Mouse (Mus musculus) liver (tissue): ENCODE results near the gene Fmnl3.

ENCODE experiments used
- DNase-seq: peaks from one replicate; pipeline ENCODE4 v3.0.0-alpha.2; 2020; ENCODE audit warnings: mixed read lengths

Fmnl3 gene

GRCm38 (mm10) chr15:99342194-99342981, 27.9 kb downstream of the Fmnl3 start:
- no peak for DNase-seq

GRCm38 (mm10) chr15:99341102-99341501, 29.2 kb downstream of the Fmnl3 start:
- DNase-seq: no peak

GRCm38 (mm10) chr15:99339669-99340068, 30.6 kb downstream of the Fmnl3 start:
- DNase-seq: no peak

DNA sequence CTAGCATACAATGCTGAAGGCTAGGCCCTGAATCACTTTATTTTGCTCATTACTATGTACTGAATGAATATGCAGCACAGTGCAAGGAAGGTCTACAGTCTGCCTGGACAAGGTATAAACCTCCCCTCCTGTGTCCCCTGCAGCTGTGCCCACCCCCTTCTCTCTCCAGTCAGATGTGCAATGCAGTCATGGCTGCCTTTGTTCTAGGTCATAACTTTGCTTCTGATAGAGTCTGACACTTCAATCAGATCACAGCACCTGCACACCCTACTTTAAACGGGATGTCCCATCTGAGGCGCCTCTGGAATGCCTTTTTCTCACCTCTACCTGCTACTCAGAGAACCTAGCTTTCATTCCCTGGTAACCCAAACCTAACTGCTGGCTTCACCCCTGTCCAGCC, 31.4 kb downstream of the Fmnl3 start:
- no peak for DNase-seq

GRCm38 (mm10) chr15:99335801-99336320, 34.4 kb downstream of the Fmnl3 start:
- DNase-seq: no peak

DNA sequence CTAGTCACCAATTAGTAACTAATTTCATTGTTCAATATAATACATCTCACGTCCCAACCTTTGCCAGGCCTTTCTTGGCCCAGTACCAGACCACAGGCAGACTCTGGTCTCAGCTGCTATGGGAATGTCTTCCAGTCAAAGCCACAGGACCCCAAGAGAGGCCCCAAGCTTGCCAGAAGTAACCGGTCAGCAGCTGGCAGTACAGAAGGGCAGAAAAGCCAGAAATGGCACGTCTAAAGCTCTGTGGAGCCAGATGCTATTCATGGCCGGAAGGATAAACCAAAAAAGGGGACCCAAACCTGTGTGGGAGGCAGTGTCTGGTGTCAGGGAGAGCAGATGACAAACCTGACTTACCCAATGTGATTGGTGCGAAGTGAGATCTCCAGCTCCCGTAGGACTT, 35.8 kb downstream of the Fmnl3 start:
- DNase-seq: no peak

DNA sequence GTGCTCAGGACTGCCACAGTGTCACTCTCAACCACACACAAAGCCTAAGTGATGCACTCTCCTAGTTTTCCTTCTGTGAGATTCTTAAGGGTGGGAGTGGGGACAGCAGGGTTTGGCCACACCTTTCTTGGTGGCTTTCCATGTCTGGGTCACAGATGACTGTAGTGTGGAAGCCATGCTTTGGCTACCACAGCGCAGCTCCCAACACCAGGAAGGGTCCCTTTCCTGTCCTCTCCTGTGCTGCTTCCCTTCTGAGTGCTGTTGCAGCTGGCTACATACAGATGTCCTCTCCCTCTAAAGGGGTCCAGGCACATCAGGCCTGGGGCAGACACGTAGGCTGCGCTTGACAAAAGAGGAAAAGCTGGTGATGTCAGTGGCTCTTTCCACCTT, 36.6 kb downstream of the Fmnl3 start:
- no peak for DNase-seq

- peak; percentile 72 for DNase-seq
Measured at GRCm38 (mm10) chr15:99332921-99333675, 37.2 kb downstream of the Fmnl3 start.

DNA sequence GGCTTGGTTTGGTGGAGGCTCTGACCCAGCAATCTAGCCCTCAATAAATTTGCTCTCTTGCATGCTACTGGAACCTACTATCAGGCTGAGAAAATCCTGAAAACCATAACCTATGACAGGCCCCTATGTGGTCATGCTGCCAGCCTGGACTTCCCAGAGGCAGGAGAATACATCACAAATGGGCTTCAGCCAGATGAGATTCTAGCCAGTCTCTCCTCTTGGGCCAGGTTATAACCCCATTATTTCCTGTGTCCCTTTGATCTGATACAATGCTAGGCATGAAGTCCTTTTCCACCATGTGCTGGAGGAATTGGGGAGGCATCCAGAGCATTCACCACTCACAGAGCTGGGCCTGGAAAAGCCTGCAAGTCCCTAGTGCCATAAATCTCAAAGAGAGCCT, 38.2 kb downstream of the Fmnl3 start:
- DNase-seq: no peak

GRCm38 (mm10) chr15:99331341-99331740, 38.9 kb downstream of the Fmnl3 start:
- DNase-seq: no peak

DNA sequence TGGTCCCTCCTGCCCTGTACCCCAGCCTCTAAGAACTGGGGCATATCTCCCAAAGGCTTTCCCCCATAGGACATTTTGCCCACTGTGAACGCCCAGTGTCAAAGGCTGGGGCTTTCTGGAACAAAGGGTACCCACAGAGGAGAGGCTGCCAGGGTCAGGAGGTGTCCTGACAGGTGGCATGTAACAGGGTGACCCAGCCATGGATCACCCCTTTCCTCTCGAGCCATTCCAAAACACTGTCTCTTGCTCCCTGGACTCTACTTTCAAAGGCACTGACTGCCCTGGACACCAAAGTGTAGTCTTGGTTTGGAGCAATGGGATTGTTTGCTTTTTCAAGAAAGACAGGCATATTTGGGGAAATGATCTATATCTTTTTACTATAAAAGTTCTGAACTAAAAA, 40.0 kb downstream of the Fmnl3 start:
- no peak for DNase-seq

GRCm38 (mm10) chr15:99328011-99328410, 42.3 kb downstream of the Fmnl3 start:
- no peak for DNase-seq

DNA sequence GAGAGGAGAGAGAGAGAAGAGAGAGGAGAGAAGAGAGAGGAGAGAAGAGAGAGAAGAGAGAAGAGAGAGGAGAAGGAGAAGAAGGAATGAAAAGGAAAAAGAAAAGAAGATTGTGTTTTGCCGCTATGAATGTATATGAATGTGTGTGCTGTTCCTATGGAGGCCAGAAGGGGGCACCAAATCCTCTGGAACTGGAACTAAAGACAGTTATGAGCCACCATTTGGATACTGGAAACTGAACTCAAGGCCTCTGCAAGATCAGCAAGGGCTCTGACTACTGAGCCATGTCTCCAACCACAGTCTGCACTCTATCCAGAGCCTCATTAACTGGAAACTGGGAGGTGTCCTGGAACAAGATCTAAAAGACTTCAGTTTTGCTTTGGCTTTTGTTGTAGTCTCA, 43.3 kb downstream of the Fmnl3 start:
- peak; percentile 44 for DNase-seq

- no peak for DNase-seq
Measured at GRCm38 (mm10) chr15:99326407-99326806, 43.9 kb downstream of the Fmnl3 start.

DNA sequence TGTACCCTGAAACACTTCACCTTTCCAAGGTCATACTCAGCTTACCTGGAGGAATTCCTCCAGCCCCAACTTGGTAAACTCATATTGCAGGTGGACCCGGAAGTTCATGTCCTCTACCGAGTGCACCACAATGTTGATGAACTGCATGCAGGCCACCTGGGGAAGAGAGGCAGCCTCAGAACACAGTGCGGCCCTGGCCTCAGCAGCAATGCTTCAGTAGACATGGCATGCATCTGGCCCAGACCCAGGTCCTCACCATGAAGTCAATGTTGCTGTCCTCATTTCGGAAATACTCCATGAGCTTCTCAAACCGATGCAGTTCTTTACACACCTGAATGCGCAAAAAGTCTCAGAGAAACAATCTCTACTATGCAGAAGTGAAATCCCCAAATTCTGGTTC, 44.7 kb downstream of the Fmnl3 start:
- DNase-seq: no peak

DNA sequence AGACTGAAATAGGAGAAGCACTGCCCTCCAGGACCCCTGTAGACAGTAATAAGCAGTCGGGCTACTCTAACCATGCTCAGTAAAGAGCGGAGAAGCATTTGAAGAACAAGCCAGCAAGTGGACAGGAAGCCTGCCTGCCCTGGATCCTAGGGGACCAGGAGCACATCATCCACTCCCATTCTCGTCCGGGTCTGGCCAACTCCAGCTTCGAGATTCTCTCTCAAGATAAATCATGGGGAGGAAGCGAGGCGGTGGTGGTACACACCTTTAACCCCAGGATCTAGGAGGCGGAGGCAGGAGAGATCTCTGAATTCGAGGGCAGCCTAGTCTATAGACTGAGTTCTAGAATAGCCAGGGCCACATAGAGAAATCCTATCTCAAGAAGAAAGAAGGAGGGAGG, 46.1 kb downstream of the Fmnl3 start:
- DNase-seq: no peak

DNA sequence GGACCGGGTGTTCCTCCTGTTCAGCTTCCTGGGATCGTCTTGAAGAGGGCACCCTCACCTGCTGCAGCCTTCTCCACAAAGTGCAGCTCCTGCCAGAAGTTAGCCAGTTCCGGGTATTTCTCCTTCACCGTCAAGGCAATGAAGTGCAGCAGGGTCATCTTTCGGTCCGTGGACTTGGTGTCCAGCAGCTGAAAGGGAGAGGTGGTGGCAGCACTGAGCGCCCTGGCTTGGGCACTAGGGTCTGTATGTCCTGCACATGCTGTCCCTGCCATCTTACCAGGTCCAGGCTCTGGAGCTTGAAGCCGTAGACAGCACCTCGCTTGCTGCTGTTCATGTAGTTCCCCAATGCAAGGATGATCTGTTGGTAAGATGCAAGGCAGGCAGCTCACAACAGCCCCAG, 49.3 kb downstream of the Fmnl3 start:
- DNase-seq: no peak

- DNase-seq: no peak
Measured at GRCm38 (mm10) chr15:99320168-99320674, 50.1 kb downstream of the Fmnl3 start.

DNA sequence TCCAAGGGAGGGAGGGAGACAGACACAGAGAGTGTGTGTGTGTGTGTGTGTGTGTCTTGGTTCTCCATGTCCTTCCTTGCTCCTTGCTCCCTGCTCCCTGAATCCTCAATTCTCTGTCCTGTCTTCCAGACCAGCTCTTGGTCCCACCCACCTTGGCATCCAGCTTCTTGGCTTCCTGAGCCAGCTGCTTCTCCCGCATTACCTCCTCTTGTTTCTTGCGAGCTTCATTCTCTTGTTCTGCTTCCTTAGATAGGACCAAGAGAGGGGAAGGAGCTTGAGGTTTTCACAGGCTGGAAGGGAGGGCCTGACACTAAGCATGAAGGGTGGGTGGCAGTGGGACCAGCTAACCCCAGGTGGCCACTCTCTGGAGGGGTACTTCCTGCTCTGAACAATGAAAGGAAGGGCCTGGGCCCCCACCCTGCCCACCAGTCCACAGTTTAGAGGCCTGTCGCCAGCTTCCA, 50.8 kb downstream of the Fmnl3 start:
- no peak for DNase-seq

DNA sequence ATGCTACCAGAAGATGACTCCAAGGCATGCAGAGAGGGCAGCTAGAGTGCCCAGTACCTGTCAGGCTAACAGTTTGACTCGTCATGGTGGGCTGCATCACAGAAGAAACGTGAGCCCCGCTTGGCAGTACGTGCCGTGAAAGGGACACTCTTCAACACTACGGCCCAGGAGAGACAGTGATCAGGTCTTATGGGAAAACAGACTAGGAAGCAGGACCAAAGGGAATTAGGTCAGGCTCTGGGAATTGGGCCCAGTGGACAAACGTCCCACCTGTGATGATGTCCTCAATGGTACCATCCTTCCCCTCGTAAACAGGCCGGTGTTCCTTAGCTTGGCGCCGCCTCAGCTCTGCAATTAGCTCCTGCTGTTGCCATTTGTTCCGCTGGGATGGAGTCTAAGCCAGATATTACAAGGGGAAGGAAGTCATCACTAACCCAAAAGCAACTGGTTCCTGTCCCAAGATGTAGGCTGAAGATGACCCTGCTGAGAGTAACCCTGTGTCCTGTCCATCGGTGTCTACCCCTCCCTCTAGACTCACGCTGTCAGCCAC, 51.3 kb downstream of the Fmnl3 start:
- DNase-seq: no peak

DNA sequence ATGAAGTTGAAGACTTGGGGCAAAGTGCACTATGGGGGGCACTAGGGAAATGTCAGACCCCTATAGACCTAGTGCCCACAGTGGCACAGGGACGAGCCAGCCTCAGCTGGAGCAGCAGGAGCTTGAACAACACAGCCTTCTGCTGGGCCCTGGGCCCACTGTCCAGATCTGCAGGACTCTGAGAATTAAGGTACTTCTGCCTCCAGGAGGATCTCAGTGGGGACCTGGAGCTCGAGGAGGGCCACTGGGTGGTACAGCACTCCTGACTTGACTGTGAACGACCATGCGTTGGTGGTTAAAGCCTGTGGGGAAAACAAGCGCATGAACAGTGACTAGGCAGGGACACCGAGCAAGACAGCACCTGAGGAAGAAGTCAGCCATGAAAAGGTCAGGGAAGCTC, 52.2 kb downstream of the Fmnl3 start:
- no peak for DNase-seq

GRCm38 (mm10) chr15:99317267-99317651, 53.0 kb downstream of the Fmnl3 start:
- no peak for DNase-seq
